Mouse (Mus musculus) CH12.LX (cell line): ENCODE measurements at regions not wholly inside any gene's neighbourhood (a gene's known extent, or its start where the extent isn't known, plus 50 kb on each side); places are given as distances from the start of the nearest gene placed in this dataset.

Experiments
- CTCF ChIP-seq, 2 experiments: IDR thresholded peaks in 1 of 2; conservative IDR thresholded peaks in 1 of 2; 2 replicates each; pipeline ENCODE4 v1.5.1; 2011 to 2012; ENCODE audit warnings: low read depth in 2 of 2, low read length in 2 of 2, improper control_type of control experiment in 1 of 2, inconsistent platforms in 1 of 2, mild to moderate bottlenecking in 1 of 2, moderate library complexity in 1 of 2
- EP300 ChIP-seq: IDR thresholded peaks from 2 replicates; pipeline ENCODE4 v1.6.1; 2011; ENCODE audit warnings: low read length, improper control_type of control experiment
- RAD21 ChIP-seq: IDR thresholded peaks from 2 replicates; pipeline ENCODE4 v1.6.1; 2011; ENCODE audit warnings: low read depth, mild to moderate bottlenecking, low read length, improper control_type of control experiment, moderate library complexity
- USF1 ChIP-seq: IDR thresholded peaks from 2 replicates; pipeline ENCODE4 v1.6.1; 2014; ENCODE audit warnings: low read depth, mild to moderate bottlenecking, inconsistent platforms, low read length, improper control_type of control experiment
- ZC3H11A ChIP-seq: IDR thresholded peaks from 2 replicates; pipeline ENCODE4 v1.6.1; 2012; ENCODE audit warnings: low read depth, mild to moderate bottlenecking, inconsistent platforms, low read length, improper control_type of control experiment
- ZMIZ1 ChIP-seq: IDR thresholded peaks from 2 replicates; pipeline ENCODE4 v1.6.1; 2012; ENCODE audit warnings: low read depth, mild to moderate bottlenecking, inconsistent platforms, low read length, improper control_type of control experiment

DNA sequence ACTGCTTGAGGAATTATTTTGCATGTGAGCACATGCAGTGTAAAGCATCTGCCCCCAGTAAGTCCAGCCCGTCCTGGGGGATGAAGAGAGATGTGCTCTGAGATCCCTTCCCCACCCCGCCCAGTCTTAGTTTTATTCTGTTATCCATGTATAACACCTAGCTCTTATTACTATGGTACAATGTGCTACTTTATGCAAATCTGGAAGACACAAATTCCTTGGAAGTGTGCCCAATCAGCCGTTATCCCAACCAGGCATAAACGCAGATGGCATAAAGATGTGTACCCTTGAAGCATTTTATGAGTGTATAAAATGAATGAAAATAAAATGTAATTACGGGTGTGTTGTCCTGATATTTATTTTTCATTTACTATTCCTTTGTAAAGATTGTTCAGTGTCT lies 194.8 kb downstream of the 1700009N14Rik start:
- TF ChIP-seq ZMIZ1 (no peak), EP300 (no peak), CTCF (conservative IDR thresholded peaks at IDR 0.05 in 1 of 2, IDR thresholded peaks at IDR 0.05 in 1 of 2; ENCODE audit: low read depth in 2 of 2, low read length in 2 of 2) (no peak), USF1 (no peak), ZC3H11A (no peak), RAD21 (no peak)
